Mouse (Mus musculus) left cerebral cortex, adult 11 months (tissue): Measurements from ENCODE around the gene Coil.

Source experiments
- DNase-seq: peaks from one replicate; pipeline ENCODE4 v3.0.0; 2022; ENCODE audit warnings: low spot score

The Coil gene

DNA sequence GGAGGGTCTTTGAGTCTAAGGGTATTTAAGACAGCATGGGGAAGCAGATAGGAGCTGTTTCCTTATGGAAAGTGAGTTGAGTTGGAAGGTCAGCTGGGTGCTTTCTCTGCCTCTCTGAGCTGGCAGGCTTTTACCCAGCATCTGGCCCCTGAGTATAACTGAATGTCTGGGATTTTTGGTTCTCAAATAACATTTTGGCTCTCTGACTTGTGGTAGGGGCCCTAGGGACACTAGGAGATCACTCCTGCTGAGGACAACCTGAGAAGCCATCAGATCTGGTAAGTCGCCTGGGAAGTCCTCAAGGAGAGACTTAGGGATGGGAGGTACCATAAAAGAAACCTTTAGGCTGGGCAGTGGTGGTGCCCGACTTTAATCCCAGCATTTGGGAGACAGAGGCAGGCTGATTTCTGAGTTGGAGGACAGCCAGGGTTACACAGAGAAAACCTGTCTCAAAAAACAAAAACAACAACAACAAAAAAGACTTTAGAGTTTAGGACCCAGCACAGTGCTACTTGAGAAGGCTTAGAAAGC is at the start of gene Coil:
Gene Coil, plus strand, starts transcription at position 51 of the 531 bp plus-strand sequence.
- DNase-seq = no peak

GRCm38 (mm10) chr11:88926566-88926965 is 43.5 kb upstream of the Coil start:
- no peak for DNase-seq

GRCm38 (mm10) chr11:88931692-88932530 is 38.1 kb upstream of the Coil start:
- no peak for DNase-seq

- no peak for DNase-seq
Observed at GRCm38 (mm10) chr11:88933030-88933429, 37.0 kb upstream of the Coil start.

DNA sequence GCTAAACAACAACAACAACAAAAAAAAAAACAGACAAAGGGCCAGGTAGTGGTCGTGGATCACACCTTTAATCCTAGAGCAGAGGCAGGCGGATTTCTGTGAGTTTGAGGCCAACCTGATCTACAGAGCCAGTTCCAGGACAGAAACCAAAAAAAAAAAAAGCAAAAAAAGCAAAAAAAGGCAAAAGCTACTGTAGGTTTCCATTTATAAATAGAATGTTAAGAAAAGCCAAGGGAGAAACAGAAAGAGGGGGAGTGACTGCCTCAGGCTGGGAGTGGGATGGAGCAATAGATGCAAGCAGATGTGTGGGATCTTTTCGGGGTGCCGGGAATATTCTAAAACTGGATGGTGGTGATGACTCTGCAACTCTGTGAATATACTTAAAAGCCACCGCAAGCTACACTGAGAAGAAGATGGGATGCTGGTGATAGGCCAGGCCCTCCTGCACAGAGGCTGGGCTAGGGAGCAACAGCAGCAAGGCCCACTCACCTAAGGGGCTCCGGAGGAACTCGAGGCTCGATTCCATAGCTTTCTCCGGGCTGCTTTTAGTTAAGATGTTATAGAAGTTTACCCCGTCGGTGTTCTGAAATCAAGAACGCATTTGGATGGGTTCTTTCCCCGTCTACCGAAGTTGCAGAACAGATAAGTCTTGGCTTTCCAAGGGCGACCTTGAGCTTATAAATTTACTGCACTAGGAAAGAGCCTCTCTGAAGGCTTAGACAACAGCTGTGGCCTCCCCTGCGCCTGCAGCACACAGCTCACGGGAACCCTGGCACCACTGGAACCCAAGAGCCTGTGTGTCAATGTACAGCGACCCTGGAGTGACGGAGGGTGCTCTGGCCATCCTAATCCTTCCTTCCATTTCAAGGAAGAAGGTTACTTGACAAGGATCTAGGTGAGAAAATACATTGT is 35.7 kb upstream of the Coil start:
- DNase-seq = peak; percentile 73

DNA sequence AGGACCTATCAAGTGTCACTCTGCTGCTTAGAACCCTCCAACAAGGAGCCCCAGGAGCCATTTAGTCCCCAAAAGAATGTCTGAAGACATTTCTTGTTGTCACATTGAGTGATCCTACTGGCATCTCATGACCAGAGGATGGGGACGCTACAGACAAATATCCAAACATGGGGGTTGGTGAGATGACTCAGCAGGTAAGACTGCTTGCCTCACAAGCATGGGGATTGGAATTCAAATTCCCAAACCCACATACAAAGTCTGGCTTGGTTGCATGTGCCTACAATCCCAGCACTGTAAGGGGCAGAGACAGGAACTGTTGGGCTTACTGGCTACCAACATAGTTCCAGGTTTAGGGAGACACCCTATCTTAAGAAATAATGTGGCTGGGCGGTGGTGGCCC is 32.2 kb upstream of the Coil start:
- DNase-seq = no peak

DNA sequence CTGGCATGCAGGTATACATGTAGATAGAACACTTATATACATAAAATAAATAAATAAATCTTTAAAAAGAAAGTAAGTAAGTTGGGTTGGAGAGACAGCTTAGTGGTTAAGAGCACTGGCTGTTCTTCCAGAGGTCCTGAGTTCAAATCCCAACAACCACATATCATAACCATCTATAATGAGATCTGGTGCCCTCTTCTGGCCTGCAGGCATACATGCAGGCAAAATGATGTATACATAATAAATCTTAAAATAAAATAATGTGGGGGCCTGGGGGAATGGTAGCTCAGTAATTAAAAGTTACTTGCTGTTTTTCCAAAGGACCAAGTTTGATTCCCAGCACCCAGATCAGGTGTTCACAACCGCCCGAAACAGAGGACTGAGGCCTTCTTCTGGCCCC is 31.3 kb upstream of the Coil start:
- DNase-seq = no peak

- no peak for DNase-seq
Observed at GRCm38 (mm10) chr11:88939634-88940033, 30.4 kb upstream of the Coil start.

DNA sequence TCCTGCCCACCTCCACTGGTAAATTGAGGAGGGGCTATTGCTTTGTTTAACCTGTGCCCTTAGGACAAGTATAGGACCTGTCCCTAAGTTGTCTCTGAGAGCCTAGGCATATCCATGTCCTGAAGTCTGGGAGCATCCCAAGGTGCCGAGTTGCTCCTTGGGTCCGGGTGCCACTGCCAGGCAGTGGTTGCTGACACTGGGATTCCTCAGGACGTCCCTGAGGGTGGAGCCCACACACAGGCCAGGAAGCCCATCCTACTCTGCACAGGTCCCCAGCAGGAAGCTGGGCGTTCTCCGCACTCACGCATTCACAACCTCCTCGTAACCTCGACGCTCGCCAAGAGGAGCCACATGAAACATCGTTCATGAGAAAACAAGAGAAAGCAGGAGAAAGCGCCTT is 28.6 kb upstream of the Coil start:
- no peak for DNase-seq

DNA sequence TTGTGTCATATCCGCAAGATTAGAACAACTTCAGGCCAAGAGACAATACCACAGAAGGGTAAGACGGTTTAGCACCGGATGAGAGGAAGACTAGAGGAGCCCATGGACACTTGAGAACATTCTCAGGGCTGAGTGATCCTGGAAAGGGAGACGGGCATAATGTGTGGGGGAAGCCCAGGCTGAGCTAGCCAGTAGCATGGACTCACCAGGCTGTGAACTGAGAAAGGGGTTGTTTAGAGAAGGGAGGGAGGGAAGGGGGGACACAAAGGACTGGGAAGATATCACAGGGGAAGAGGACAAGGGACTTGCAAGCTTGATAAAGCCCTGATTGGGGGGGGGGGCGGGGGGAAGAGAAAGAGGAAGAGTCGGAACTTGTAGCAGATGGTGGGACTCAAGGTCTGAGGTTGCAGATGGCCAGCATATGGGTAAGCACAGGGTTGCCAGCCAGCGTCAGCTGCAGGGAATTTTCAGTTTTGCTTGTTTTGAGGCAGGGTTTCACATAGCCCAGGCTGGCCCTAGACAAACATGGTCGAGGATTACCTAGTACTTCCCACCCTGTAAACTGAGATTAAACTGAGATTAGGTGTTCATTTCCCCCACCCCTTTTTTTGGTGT is 24.0 kb upstream of the Coil start:
- DNase-seq = no peak

GRCm38 (mm10) chr11:88948896-88949295 is 21.2 kb upstream of the Coil start:
- no peak for DNase-seq

GRCm38 (mm10) chr11:88949802-88950639 is 20.0 kb upstream of the Coil start:
- no peak for DNase-seq

GRCm38 (mm10) chr11:88950640-88951250 is 19.3 kb upstream of the Coil start:
- DNase-seq = no peak

- no peak for DNase-seq
Observed at GRCm38 (mm10) chr11:88951576-88951975, 18.5 kb upstream of the Coil start.

- no peak for DNase-seq
Observed at GRCm38 (mm10) chr11:88952117-88952516, 17.9 kb upstream of the Coil start.

DNA sequence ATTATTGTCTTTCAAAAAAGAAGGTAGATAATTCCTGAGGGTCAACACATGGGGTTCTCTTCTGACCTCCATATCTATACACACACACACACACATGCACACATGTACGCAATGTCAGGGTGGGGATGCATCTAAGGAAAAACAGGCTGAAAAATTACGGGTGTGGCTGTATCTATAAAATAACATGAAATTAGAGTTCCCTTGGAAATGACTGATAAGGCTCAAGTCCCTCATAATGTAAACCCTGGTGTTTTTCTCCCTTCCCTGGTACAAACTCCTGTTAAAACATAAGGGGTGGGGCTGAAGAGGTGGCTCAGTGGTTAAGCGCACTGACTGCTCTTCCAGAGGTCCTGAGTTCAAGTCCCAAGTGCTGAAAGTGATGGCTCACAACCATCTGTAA is 16.5 kb upstream of the Coil start:
- DNase-seq = no peak

DNA sequence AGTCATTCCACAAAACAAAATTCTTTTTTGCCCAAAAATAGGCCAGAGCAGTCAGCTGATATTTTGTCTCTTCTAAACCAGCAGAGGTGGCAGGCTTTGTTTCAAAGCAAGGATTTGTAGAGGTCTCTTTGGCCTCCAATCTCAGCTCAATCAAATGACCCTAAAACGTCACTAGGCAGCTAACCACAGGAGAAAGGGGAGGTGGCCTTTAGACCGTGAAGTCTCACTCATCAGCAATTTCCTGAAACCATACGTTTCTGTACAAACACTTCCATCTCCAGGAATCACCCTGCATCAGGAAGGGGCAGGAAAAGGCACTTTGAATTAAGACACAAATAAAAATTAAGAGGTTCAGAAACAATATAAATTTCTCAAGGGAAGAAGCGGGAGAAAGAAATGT is 15.2 kb upstream of the Coil start:
- DNase-seq = no peak

DNA sequence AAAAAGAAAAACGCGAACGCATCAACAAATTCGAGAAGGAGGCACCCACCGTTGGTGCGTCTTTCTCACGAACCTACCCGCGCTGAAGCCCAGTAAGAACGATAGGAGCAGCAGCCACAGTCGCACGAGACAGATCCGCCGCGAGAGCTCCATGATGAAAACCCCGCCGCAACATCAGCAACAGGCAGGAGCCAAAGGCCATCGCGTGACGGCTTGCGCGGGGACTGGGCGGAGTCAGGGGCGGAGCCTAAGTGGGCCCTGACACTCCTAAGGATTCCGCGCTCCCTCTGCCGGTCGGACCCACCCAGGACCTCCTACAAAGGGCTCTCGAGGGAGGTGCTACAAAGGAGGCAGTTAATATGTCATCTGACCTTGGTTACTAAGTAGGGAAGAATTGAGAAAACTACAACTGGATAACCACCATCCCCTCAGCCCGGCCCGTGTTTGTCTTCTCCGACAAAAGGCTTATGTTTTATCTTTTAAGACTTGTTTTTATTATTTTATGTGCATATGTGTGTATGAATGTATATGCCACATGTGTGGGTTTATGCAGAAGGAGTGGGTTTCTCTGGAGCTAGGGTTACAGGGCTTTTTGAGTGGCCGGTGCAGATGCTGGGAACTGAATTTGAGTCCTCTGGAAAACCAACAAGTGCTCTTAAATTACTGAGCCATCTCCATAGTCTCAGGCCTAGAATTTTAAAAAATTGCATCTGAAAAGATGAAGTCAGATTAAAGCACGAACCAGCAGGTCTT is 14.7 kb upstream of the Coil start, which contains the start of gene Scpep1:
Gene Scpep1, minus strand, starts transcription at position 249 of the 753 bp plus-strand sequence.
- DNase-seq = peak; percentile 93

- DNase-seq = no peak
Observed at GRCm38 (mm10) chr11:88958851-88959250, 11.2 kb upstream of the Coil start.

DNA sequence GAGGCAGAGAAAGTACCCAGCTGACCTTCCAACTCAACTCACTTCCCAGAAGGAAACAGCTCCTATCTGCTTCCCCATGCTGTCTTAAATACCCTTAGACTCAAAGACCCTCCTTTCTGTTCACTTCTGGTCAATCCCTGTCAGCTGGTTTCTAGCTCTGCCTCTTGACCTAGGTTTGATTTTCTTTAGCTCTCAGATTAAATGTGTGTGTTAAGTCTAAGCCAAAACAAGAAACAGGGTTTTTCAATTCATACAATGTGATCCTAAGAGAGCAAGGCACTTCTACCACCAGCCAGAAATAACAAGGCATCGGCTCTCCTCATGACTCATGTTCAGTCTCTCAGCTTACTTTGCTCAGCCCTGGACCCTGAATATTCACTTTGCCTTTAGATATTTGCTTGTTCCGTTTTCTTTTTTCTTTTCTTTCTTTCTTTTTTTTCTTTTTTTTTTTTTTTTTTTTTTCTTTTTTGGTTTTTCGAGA is 3.1 kb upstream of the Coil start, which contains the start of gene Elobl:
Gene Elobl, minus strand, starts transcription at position 51 of the 481 bp plus-strand sequence.
- DNase-seq = no peak
